Mouse (Mus musculus): ENCODE measurements around the gene Mrps6.

Mrps6 gene

GRCm38 (mm10) chr16:92057852-92058643 is at the start of gene Mrps6, which contains the start of the genes Gm49711 and Slc5a3:
Mrps6 (plus strand) TSS chr16:92058270.
Gm49711 (plus strand) TSS chr16:92058316.
Slc5a3 (plus strand) TSS chr16:92058322.
- peak; percentile 86 for DNase-seq (ENCODE audit: low spot score)

- no peak for DNase-seq (ENCODE audit: low spot score)
Measured at GRCm38 (mm10) chr16:92009586-92009985, 48.5 kb upstream of the Mrps6 start.

- no peak for DNase-seq (ENCODE audit: low spot score)
Measured at GRCm38 (mm10) chr16:92016792-92017191, 41.3 kb upstream of the Mrps6 start.

- DNase-seq (ENCODE audit: low spot score) = peak; percentile 10
Measured at GRCm38 (mm10) chr16:92019141-92020118, 38.6 kb upstream of the Mrps6 start.

GRCm38 (mm10) chr16:92021656-92022400 is 36.2 kb upstream of the Mrps6 start:
- no peak for DNase-seq (ENCODE audit: low spot score)

- DNase-seq (ENCODE audit: low spot score) = no peak
Measured at GRCm38 (mm10) chr16:92022494-92023283, 35.4 kb upstream of the Mrps6 start.

GRCm38 (mm10) chr16:92033286-92033685 is 24.8 kb upstream of the Mrps6 start:
- no peak for DNase-seq (ENCODE audit: low spot score)

- DNase-seq (ENCODE audit: low spot score) = no peak
Measured at GRCm38 (mm10) chr16:92034676-92035075, 23.4 kb upstream of the Mrps6 start.

- no peak for DNase-seq (ENCODE audit: low spot score)
Measured at GRCm38 (mm10) chr16:92036701-92037100, 21.4 kb upstream of the Mrps6 start.

GRCm38 (mm10) chr16:92037891-92038607 is 20.0 kb upstream of the Mrps6 start:
- no peak for DNase-seq (ENCODE audit: low spot score)

GRCm38 (mm10) chr16:92039421-92039820 is 18.6 kb upstream of the Mrps6 start:
- DNase-seq (ENCODE audit: low spot score) = peak; percentile 59

- DNase-seq (ENCODE audit: low spot score) = no peak
Measured at GRCm38 (mm10) chr16:92039966-92040365, 18.1 kb upstream of the Mrps6 start.

GRCm38 (mm10) chr16:92051777-92052310 is 6.2 kb upstream of the Mrps6 start:
- peak; percentile 34 for DNase-seq (ENCODE audit: low spot score)

GRCm38 (mm10) chr16:92052569-92052968 is 5.5 kb upstream of the Mrps6 start:
- no peak for DNase-seq (ENCODE audit: low spot score)

GRCm38 (mm10) chr16:92056711-92057110 is 1.4 kb upstream of the Mrps6 start:
- no peak for DNase-seq (ENCODE audit: low spot score)

- no peak for DNase-seq (ENCODE audit: low spot score)
Measured at GRCm38 (mm10) chr16:92057456-92057851, 616 bp upstream of the Mrps6 start.

GRCm38 (mm10) chr16:92058644-92059620 is 862 bp downstream of the Mrps6 start:
- no peak for DNase-seq (ENCODE audit: low spot score)

- DNase-seq (ENCODE audit: low spot score) = no peak
Measured at GRCm38 (mm10) chr16:92060213-92060612, 2.1 kb downstream of the Mrps6 start.

GRCm38 (mm10) chr16:92061586-92061985 is 3.5 kb downstream of the Mrps6 start:
- DNase-seq (ENCODE audit: low spot score) = no peak
